Mouse (Mus musculus): ENCODE data around the gene Eif4g1. TPM values are rescaled to one million over a fixed set of nuclear protein-coding genes. Genes with fewer than 3 reads are reported as not detected.

The Eif4g1 gene
- polyA plus RNA-seq, 1 experiment = 269 TPM

DNA sequence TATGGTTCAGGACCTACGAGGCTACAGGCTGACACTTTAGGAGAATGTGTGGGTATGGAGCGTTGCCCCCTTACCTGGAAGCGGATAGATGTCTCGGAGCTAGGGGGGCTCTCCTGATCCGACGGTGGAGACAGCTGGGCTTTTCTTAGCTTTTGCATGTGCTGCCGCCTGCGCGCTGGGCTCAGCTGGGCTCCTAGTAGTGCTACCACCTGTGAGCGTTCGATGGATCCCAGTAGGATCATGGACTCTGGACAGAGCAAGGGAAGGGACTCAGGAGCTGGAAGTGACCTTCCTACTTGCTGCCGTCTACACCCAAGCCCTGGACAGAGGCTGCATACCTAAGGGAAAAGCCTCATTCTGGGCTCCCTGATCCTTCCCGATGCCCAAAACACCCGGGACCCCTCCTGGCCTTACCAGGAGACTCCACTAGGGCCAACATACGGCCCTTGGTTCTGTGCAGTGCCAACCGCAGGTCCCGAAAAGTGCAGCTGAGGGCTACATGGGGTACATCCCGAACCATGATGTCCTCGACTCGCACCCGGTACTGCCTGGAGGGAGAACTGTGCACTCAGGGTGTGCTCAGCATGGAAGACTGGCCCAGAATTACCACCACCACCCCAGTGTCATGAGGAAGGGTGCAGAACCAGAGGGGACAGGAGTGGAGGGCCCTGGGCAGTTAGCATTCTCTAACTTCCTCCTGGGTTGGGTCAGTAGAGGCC, 40.3 kb downstream of the Eif4g1 start:
- DNase-seq (ENCODE audit: low read depth) = no peak
- TF ChIP-seq CTCF (IDR thresholded peaks at IDR 0.05; ENCODE audit: borderline replicate concordance, extremely low read depth, insufficient read depth, insufficient read length) (no peak), POLR2A (IDR thresholded peaks at IDR 0.05; ENCODE audit: borderline replicate concordance, extremely low read depth, insufficient read depth, insufficient read length, poor library complexity, severe bottlenecking) (no peak)

DNA sequence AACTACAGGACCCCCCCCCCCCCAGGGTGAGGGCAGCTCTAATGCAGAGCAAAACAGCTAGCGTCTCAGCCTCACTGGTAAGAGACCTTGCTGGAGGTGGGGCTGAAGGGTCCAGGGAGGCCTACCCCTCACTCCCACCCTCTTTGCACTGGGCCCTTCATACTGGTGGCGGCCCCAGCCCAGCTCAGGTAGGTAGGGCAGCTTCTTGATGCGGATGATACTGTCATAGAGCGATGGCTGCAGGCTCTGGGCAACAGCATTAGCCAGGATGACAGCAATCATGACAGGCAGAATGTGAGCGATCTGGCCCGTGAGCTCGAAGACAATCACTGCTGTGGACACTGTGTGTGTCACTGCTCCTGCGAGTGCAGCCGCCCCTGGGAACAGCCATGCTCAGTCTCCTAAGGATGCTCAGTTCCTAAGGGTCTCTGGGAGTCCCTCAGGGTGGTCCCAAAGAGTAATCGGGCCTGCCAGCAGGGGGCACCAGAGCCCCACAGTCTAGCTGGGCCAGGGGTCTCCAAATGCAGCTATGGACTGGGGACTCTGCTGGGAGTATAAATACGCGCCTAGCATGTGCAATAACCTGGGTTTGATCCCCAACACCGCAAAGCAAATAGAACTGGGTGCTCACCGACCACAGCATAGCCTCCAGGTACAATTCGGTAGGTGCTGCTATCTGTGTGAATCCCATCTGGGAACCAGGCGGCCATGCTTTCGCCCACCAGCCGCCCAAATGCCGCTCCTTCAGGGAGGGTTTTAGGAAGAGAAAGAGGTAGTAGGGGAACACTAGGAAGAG, 41.0 kb downstream of the Eif4g1 start:
- peak; percentile 68 for DNase-seq (ENCODE audit: low read depth)

DNA sequence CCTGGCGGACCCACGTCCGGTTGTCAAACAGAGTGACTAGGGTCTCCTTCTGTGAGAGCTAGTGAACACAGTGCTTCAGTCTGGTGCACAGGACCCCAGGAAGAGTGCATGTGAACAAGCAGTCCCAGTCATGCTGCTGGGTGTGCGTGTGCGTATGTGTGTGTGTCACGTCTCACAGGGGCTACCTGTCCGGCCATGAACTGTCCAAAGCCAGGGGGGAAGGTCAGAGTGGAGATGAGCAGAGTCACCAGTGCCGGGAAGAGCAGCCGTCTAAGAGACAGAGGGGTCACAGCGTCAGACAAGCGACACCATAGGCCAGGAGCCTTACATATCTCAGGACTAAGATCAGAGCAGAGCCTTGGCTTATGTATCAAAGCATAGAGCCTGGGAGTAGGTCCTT, 42.3 kb downstream of the Eif4g1 start:
- no peak for DNase-seq (ENCODE audit: low read depth)
- TF ChIP-seq CTCF (IDR thresholded peaks at IDR 0.05; ENCODE audit: borderline replicate concordance, extremely low read depth, insufficient read depth, insufficient read length) = no peak
- TF ChIP-seq POLR2A (IDR thresholded peaks at IDR 0.05; ENCODE audit: borderline replicate concordance, extremely low read depth, insufficient read depth, insufficient read length, poor library complexity, severe bottlenecking) = no peak

More for the DNA sequence above, 41.0 kb downstream of the Eif4g1 start:
- TF ChIP-seq POLR2A (IDR thresholded peaks at IDR 0.05; ENCODE audit: borderline replicate concordance, extremely low read depth, insufficient read depth, insufficient read length, poor library complexity, severe bottlenecking) (no peak), CTCF (IDR thresholded peaks at IDR 0.05; ENCODE audit: borderline replicate concordance, extremely low read depth, insufficient read depth, insufficient read length) (peak; percentile 90)

DNA sequence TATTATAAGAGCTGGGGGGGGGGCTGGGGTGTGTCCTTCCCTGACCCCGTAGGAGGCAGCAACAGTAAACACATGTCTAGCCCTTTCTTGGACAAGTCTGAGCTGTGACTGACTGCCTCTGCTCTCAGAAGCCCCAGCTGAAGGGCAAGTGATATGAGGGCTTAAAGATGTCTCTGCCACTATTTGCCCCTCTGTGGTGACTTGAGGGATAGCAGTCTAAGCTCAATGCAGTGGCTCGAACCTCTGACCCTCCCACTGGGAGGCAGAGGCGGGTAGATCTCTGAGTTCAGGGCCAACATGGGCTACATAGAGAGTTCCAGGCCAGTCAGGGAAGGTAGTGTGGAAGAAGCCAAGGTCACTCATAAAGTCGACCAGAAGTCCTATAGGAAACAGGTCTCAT, 42.7 kb downstream of the Eif4g1 start:
- TF ChIP-seq CTCF (IDR thresholded peaks at IDR 0.05; ENCODE audit: borderline replicate concordance, extremely low read depth, insufficient read depth, insufficient read length) (0 out of 2 replicates have a peak, but pooled peaks have one; percentile 7), POLR2A (IDR thresholded peaks at IDR 0.05; ENCODE audit: borderline replicate concordance, extremely low read depth, insufficient read depth, insufficient read length, poor library complexity, severe bottlenecking) (no peak)
- no peak for DNase-seq (ENCODE audit: low read depth)

DNA sequence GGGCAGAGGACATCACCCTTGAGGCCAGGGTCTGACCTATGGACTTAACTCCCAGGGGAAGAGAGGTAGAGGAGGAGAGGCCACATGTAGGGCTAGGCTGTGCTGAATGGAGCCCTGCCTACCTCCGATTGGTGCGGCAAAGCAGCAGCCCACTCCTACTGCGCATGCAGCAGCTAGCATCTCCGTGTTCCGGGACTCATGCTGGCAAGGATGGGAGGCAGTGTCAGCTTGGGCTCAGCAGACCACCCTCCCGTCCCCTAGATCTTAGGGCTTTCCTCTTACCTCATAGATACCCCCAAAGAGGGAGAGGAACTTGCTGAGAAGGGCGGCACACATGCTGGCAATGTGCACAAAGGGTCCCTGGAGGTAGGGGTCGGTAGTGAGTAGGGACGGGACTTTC, 44.1 kb downstream of the Eif4g1 start:
- TF ChIP-seq CTCF (IDR thresholded peaks at IDR 0.05; ENCODE audit: borderline replicate concordance, extremely low read depth, insufficient read depth, insufficient read length) (no peak), POLR2A (IDR thresholded peaks at IDR 0.05; ENCODE audit: borderline replicate concordance, extremely low read depth, insufficient read depth, insufficient read length, poor library complexity, severe bottlenecking) (no peak)
- DNase-seq (ENCODE audit: low read depth) = no peak

DNA sequence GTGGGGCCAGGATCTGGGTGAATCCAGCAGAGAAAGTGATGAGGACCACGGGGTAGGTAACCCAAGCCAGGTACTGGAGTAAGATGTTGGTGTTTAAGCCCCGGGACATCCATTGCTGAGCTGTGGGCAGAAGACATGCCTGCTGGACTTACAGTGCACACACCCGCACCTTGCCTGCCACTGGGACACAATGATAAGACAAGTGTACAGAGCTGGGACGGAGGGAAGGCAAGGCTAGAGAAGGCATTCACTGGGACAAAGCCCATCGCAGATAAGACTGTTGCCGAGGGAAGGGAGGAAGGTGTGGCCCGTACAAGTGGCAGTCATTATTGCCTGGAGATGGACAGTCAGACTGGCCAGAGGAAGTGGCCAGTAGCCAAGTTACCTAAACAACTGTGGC, 44.8 kb downstream of the Eif4g1 start:
- TF ChIP-seq CTCF (IDR thresholded peaks at IDR 0.05; ENCODE audit: borderline replicate concordance, extremely low read depth, insufficient read depth, insufficient read length) (no peak), POLR2A (IDR thresholded peaks at IDR 0.05; ENCODE audit: borderline replicate concordance, extremely low read depth, insufficient read depth, insufficient read length, poor library complexity, severe bottlenecking) (no peak)

DNA sequence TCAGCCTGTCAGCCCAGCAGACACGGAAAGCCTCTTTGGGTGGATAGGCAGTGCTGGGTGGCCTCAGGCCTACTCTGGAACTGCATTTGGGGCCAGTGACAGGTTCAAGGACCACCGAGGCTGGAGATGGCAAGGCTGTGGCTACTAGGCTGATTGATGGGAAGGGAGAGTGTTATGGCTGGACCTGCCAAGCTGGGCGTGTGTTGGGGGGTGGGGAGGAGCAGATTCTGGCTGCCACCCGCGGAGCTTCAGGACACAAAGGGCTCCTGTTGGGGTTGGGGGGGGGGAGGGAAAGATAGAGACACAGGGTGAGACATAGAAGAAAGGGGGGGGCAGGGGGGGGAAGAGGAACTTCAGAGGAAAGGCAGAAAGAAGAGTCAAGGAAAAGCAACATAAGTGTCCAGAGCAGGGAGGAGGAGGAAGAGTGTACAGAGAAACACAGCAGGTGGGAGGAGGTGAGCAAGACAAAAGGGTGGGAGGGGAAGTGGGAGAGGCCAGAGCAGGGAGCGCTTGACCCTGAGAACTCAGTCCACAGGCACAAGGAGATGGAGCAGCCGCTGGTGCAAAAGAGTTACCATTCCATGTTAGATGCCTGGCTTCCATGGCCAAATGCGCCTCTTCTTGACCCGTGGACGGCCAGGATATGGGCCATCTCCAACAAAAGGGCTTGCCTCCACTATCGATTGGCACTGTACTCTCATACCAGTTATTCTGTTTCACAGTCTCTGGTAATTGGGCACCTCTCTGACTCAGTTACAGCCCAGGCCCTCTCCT, 46.4 kb downstream of the Eif4g1 start:
- DNase-seq (ENCODE audit: low read depth) = no peak
- TF ChIP-seq CTCF (IDR thresholded peaks at IDR 0.05; ENCODE audit: borderline replicate concordance, extremely low read depth, insufficient read depth, insufficient read length) (no peak), POLR2A (IDR thresholded peaks at IDR 0.05; ENCODE audit: borderline replicate concordance, extremely low read depth, insufficient read depth, insufficient read length, poor library complexity, severe bottlenecking) (no peak)

More for the DNA sequence above, 44.8 kb downstream of the Eif4g1 start:
- DNase-seq (ENCODE audit: low read depth) = no peak

DNA sequence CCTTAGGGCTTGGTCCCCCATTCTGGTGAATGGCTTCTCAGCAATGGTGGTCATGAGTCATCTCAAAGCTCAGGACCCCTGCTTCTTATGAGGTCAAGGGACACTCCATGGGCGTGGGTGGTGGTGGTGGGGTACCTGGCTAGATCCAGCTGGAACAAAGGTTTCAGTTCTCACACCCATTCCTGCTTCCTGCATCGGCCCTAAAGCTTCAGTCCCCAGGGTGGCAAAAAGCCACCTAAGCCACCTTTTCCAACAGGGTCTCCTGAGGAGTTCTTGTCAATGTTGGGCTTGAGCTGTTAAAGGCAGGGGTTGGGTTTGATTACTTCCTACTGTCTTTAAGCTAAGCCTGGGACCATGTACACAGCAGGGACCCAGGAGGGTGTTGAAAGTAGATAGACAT, 47.0 kb downstream of the Eif4g1 start:
- TF ChIP-seq CTCF (IDR thresholded peaks at IDR 0.05; ENCODE audit: borderline replicate concordance, extremely low read depth, insufficient read depth, insufficient read length) (no peak), POLR2A (IDR thresholded peaks at IDR 0.05; ENCODE audit: borderline replicate concordance, extremely low read depth, insufficient read depth, insufficient read length, poor library complexity, severe bottlenecking) (no peak)
- DNase-seq (ENCODE audit: low read depth) = no peak

DNA sequence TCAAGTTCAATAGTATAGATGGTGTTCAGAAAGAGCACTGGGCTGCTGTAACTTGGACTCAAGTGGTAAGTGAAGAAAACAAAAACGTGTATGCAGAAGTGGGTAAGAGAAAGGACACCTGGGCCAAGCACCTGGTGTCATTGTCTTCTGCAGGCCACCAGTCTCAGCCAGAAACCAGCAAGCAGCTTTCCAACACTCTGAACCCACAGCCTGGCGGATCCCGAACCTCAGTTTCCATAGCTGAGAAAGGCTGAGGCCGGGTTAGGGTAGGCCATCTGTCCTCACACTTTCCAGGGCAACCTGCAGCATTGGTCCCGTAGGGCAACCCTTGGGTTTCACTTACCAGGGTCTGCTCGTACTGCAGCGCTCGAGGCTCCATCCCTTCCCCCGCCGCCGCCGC, 47.5 kb downstream of the Eif4g1 start:
- TF ChIP-seq POLR2A (IDR thresholded peaks at IDR 0.05; ENCODE audit: borderline replicate concordance, extremely low read depth, insufficient read depth, insufficient read length, poor library complexity, severe bottlenecking) (no peak), CTCF (IDR thresholded peaks at IDR 0.05; ENCODE audit: borderline replicate concordance, extremely low read depth, insufficient read depth, insufficient read length) (no peak)

DNA sequence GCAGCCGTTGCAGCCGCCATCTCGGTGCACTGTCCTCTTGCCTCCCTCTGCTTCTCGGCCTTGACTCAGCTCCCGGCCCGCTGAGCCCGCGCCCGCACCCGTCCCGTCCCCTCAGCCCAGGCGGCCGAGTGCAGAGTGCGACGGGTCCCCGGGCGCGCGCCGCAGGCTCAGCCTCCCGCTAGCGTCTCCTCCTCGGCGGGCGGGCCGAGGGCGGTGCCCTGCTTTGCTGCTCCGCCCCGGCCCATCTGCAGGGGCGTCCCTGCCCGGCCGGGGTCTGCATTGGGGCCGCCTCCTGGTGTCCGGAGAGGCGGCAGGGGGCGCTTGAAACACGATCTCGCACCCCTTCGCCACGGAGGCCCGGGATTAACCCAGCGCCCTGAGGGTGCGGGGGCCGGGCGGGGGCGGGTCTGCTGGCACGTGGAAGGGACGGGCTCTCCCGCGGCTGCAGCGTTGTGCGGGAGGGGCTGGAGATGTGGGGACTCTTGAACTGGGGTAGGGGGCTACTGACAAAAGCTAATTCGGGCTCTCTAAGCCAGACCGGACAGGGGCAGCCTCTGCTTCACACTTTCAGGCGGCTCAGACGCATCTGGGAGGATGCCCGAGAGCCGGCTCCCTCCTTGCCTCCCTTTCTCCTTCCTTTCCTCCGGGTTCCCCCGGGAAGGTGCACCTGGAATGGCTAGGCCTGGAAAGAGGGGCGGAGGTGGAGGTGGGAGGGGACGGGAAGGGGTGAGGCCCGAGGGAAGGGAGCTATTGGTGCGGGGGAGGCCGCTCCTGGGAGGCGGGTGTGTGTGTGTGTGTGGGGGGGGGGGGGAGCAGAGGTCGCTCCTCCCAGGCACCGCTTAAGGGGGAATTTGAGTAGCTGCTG, 48.1 kb downstream of the Eif4g1 start:
- peak; percentile 92 for DNase-seq (ENCODE audit: low read depth)
- peak; percentile 42; the same call in 1 of the 2 replicates for TF ChIP-seq CTCF (IDR thresholded peaks at IDR 0.05; ENCODE audit: borderline replicate concordance, extremely low read depth, insufficient read depth, insufficient read length)
- TF ChIP-seq POLR2A (IDR thresholded peaks at IDR 0.05; ENCODE audit: borderline replicate concordance, extremely low read depth, insufficient read depth, insufficient read length, poor library complexity, severe bottlenecking) = peak; percentile 73

More for the DNA sequence above, 47.5 kb downstream of the Eif4g1 start:
- DNase-seq (ENCODE audit: low read depth) = no peak
